Mouse (Mus musculus): ENCODE data around the gene Nat14. TPM values are rescaled to one million over a fixed set of nuclear protein-coding genes. Genes with fewer than 3 reads are reported as not detected.

Gene Nat14
- total RNA-seq, 2 experiments from 2014 or later, result 5.5 to 8.5 TPM

GRCm38 (mm10) chr7:4950561-4951342 is 28.9 kb downstream of the Nat14 start:
- DNase-seq, result peak; percentile 48

DNA sequence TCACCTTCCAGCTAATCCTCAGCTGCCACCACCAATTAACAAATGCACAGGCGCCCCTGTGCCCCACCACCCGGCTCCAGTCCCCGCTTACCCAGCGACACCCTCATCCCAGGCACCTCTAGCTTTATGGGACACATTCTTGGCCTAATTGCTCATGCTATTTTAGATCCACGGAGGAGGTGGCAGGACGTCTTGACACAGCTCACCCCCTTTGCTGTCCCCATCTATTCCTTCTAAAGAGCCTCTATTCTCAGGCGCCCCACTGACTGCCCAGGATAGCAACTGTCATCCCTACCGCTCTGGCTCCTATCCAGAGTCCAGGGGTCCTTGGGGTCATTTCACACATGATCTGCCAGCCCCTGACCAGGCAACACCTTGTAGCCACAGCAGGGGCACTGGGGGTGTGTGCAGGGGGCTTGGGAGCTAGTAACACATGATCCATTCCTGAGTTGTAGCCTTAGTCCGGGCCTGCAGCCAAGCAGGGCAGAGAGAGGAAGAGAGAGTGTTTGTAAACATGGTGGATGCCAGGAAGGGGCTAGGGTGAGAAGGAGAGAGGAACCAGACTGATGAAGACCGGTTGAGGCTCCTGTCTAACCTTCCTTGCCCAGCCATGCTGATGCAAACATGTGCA is 32.1 kb downstream of the Nat14 start:
- no peak for DNase-seq

GRCm38 (mm10) chr7:4957361-4957760 is 35.5 kb downstream of the Nat14 start:
- DNase-seq, result no peak

DNA sequence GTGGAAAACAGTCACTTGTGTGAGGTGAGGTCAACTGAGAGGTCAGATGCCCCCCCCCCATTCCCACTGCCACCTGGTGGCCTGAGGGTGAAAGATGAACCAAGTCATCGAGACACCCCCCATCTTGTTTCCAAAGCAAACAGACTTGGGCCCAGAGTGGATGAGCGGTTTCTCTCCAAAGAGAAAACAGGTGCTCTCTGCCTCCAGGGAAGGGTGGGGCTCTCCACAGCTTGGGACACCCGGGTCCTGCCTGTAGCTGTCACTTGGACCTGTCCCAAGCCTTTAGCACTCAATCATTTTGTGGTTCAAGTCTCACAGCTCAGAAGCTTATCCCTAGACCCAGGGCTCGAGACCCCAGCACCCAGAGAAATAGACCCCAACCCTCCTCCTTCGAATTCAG is 41.7 kb downstream of the Nat14 start:
- DNase-seq, result no peak

- peak; percentile 91 for DNase-seq
Observed at GRCm38 (mm10) chr7:4964272-4964671, 42.4 kb downstream of the Nat14 start, which contains the start of gene Sbk2. TSS of gene Sbk2 (minus strand) at chr7:4964406.

GRCm38 (mm10) chr7:4964988-4965387 is 43.2 kb downstream of the Nat14 start:
- DNase-seq, result no peak

GRCm38 (mm10) chr7:4971068-4971467 is 49.2 kb downstream of the Nat14 start, which contains the start of gene Sbk3:
TSS of gene Sbk3 (minus strand) at chr7:4971168.
- DNase-seq, result no peak

- no peak for DNase-seq
Observed at GRCm38 (mm10) chr7:4971710-4972109, 49.9 kb downstream of the Nat14 start.

- peak; percentile 81 for DNase-seq
Observed at GRCm38 (mm10) chr7:4972321-4973047, 50.7 kb downstream of the Nat14 start.

Other genes starting within 250 kb of the Nat14 start
- 10 to 100 TPM; 36.1 to 36.7 TPM for gene Hspbp1, start 237.0 kb upstream of the Nat14 start, total RNA-seq (2021)
- gene Brsk1, start 231.4 kb upstream of the Nat14 start, total RNA-seq (2021), result 10 to 100 TPM in 1 of 2 experiments, 1 to 10 TPM in 1; 7.5 to 11.8 TPM
- gene Tmem150b, start 196.8 kb upstream of the Nat14 start, total RNA-seq (2021), result under 1 TPM; 0.21 to 0.27 TPM
- gene Kmt5c, start 181.9 kb upstream of the Nat14 start, total RNA-seq (2021), result 10 to 100 TPM; 54.5 to 98.2 TPM
- 10 to 100 TPM; 28.5 to 39.2 TPM for gene Cox6b2, start 168.9 kb upstream of the Nat14 start, total RNA-seq (2021)
- gene Fam71e2, start 150.7 kb upstream of the Nat14 start, total RNA-seq (2021), result not detected
- under 1 TPM; 0.12 to 0.18 TPM for gene Il11, start 139.2 kb upstream of the Nat14 start, total RNA-seq (2021)
- not detected for gene Tmem190, start 139.1 kb upstream of the Nat14 start, total RNA-seq (2021)
- gene Tmem238, start 132.4 kb upstream of the Nat14 start, total RNA-seq (2021), result 10 to 100 TPM; 10.4 to 11.3 TPM
- 1,000 to 10,000 TPM; 1,057 to 1,113 TPM for gene Rpl28, start 129.2 kb upstream of the Nat14 start, total RNA-seq (2021)
- 100 to 1,000 TPM; 122 to 126 TPM for gene Ube2s, start 109.4 kb upstream of the Nat14 start, total RNA-seq (2021)
- 1 to 10 TPM; 1.3 to 3.1 TPM for gene Shisa7, start 77.3 kb upstream of the Nat14 start, total RNA-seq (2021)
- gene Isoc2b, start 51.8 kb upstream of the Nat14 start, total RNA-seq (2021), result 10 to 100 TPM in 1 of 2 experiments, 1 to 10 TPM in 1; 6.8 to 13.3 TPM
- gene Isoc2a, start 44.9 kb upstream of the Nat14 start, total RNA-seq (2021), result 10 to 100 TPM; 52.8 to 56.8 TPM
- gene Gm36210, start 15.5 kb upstream of the Nat14 start, total RNA-seq (2021), result not detected
- gene Zfp628, start 6.8 kb upstream of the Nat14 start, total RNA-seq (2021), result 10 to 100 TPM; 14.7 to 16.4 TPM
- gene Ssc5d, start 3.8 kb downstream of the Nat14 start, total RNA-seq (2021), result 1 to 10 TPM; 5.9 to 6.9 TPM
- 1 to 10 TPM; 1.6 to 3.1 TPM for gene Sbk2, start 42.4 kb downstream of the Nat14 start, total RNA-seq (2021)
- gene Sbk3, start 49.1 kb downstream of the Nat14 start, total RNA-seq (2021), result under 1 TPM; 0.24 to 0.30 TPM
- gene Zfp579, start 74.1 kb downstream of the Nat14 start, total RNA-seq (2021), result 10 to 100 TPM; 16.0 to 19.9 TPM
- gene Zfp524, start 92.4 kb downstream of the Nat14 start, total RNA-seq (2021), result 10 to 100 TPM; 12.6 to 13.2 TPM
- gene Fiz1, start 92.7 kb downstream of the Nat14 start, total RNA-seq (2021), result 10 to 100 TPM; 24.4 to 27.7 TPM
- not detected for gene Gm44973, start 93.5 kb downstream of the Nat14 start, total RNA-seq (2021)
- 10 to 100 TPM; 22.9 to 30.0 TPM for gene Zfp865, start 98.3 kb downstream of the Nat14 start, total RNA-seq (2021)
- gene Ccdc106, start 98.5 kb downstream of the Nat14 start, total RNA-seq (2021), result 1 to 10 TPM; 2.1 to 2.6 TPM
- gene 4632433K11Rik, start 112.1 kb downstream of the Nat14 start, total RNA-seq (2021), result not detected
- gene Zfp784, start 116.4 kb downstream of the Nat14 start, total RNA-seq (2021), result 1 to 10 TPM; 5.7 to 7.3 TPM
- 10 to 100 TPM; 11.4 to 13.1 TPM for gene Zfp580, start 129.5 kb downstream of the Nat14 start, total RNA-seq (2021)
- gene U2af2, start 140.1 kb downstream of the Nat14 start, total RNA-seq (2021), result 100 to 1,000 TPM; 142 to 161 TPM
- 100 to 1,000 TPM; 144 to 150 TPM for gene Epn1, start 158.2 kb downstream of the Nat14 start, total RNA-seq (2021)
- not detected for gene Rfpl4, start 194.9 kb downstream of the Nat14 start, total RNA-seq (2021)
- gene Rasl2-9, start 203.9 kb downstream of the Nat14 start, total RNA-seq (2021), result 1 to 10 TPM; 2.2 to 3.1 TPM
- not detected for gene Vmn1r55, start 227.6 kb downstream of the Nat14 start, total RNA-seq (2021)